Mouse (Mus musculus): ENCODE measurements around the gene Plekha7. TPM values are rescaled to one million over a fixed set of nuclear protein-coding genes. Genes with fewer than 3 reads are reported as not detected.

Plekha7 gene
- total and polyA plus RNA-seq, 2 experiments from 2014 or later, result 9.0 to 20.9 TPM

- Histone ChIP-seq H3K4me3 (ENCODE audit: low read depth, low read length) (no peak overlapping the region), H3K36me3 (ENCODE audit: insufficient read depth, low read length) (peaks cover 10% of the 10 kb centered on the region), H3K4me1 (ENCODE audit: insufficient read depth, low read length) (no peaks in the 10 kb centered on the region), H3K9me3 (ENCODE audit: low read length) (no peaks in the 10 kb centered on the region), H3K4me2 (ENCODE audit: low read depth, low read length, poor library complexity, severe bottlenecking) (no peak overlapping the region), H3K27ac (ENCODE audit: low read depth, low read length) (no peak overlapping the region), H3K9ac (replicated peaks; ENCODE audit: low read length, poor library complexity, severe bottlenecking) (no peak overlapping the region), H3K27me3 (ENCODE audit: insufficient read depth, low read length) (no peaks in the 10 kb centered on the region)
- 93% methylated on average over 12 of the region's 12 CpGs for WGBS
- no peak for ATAC-seq (ENCODE audit: low FRiP score)
- TF ChIP-seq CTCF (IDR thresholded peaks at IDR 0.05), result no peak
- DNase-seq (ENCODE audit: low spot score), result no peak
These were observed 143.9 kb downstream of the Plekha7 start for GRCm38 (mm10) chr7:116164232-116164631.

- no peaks in the 10 kb centered on the region for H3K27me3 ChIP-seq (ENCODE audit: insufficient read depth, low read length)
- H3K4me2 ChIP-seq (ENCODE audit: low read depth, low read length, poor library complexity, severe bottlenecking), result no peak overlapping the region
- peak; percentile 67 for DNase-seq (ENCODE audit: low spot score)
- H3K9ac ChIP-seq (replicated peaks; ENCODE audit: low read length, poor library complexity, severe bottlenecking), result no peak overlapping the region
- H3K36me3 ChIP-seq (ENCODE audit: insufficient read depth, low read length), result peaks cover 14% of the 10 kb centered on the region
- peak; percentile 98 for TF ChIP-seq CTCF (IDR thresholded peaks at IDR 0.05)
- H3K27ac ChIP-seq (ENCODE audit: low read depth, low read length), result no peak overlapping the region
- H3K4me3 ChIP-seq (ENCODE audit: low read depth, low read length), result no peak overlapping the region
- no peaks in the 10 kb centered on the region for H3K4me1 ChIP-seq (ENCODE audit: insufficient read depth, low read length)
- 24% methylated on average over 5 of the region's 5 CpGs for WGBS
- ATAC-seq (ENCODE audit: low FRiP score), result peak; percentile 66
- no peaks in the 10 kb centered on the region for H3K9me3 ChIP-seq (ENCODE audit: low read length)
These were observed 146.6 kb downstream of the Plekha7 start for GRCm38 (mm10) chr7:116161544-116161943.

- Histone ChIP-seq H3K9ac (replicated peaks; ENCODE audit: low read length, poor library complexity, severe bottlenecking) (no peak overlapping the region), H3K4me2 (ENCODE audit: low read depth, low read length, poor library complexity, severe bottlenecking) (no peak overlapping the region), H3K9me3 (ENCODE audit: low read length) (no peaks in the 10 kb centered on the region), H3K4me3 (ENCODE audit: low read depth, low read length) (no peak overlapping the region), H3K27ac (ENCODE audit: low read depth, low read length) (no peak overlapping the region), H3K27me3 (ENCODE audit: insufficient read depth, low read length) (no peaks in the 10 kb centered on the region), H3K36me3 (ENCODE audit: insufficient read depth, low read length) (peaks cover 18% of the 10 kb centered on the region; the same call in 1 of the 2 replicates), H3K4me1 (ENCODE audit: insufficient read depth, low read length) (no peaks in the 10 kb centered on the region)
- ATAC-seq (ENCODE audit: low FRiP score) (no peak), DNase-seq (ENCODE audit: low spot score) (no peak)
- WGBS, result 85% methylated on average over 14 of the region's 14 CpGs
- TF ChIP-seq CTCF (IDR thresholded peaks at IDR 0.05), result no peak
These were observed 151.4 kb downstream of the Plekha7 start for GRCm38 (mm10) chr7:116156894-116157143.

- no peak for ATAC-seq (ENCODE audit: low FRiP score)
- no peak overlapping the region for H3K4me2 ChIP-seq (ENCODE audit: low read depth, low read length, poor library complexity, severe bottlenecking)
- H3K27me3 ChIP-seq (ENCODE audit: insufficient read depth, low read length), result no peaks in the 10 kb centered on the region
- H3K4me1 ChIP-seq (ENCODE audit: insufficient read depth, low read length), result no peaks in the 10 kb centered on the region
- DNase-seq (ENCODE audit: low spot score), result no peak
- no peak overlapping the region for H3K27ac ChIP-seq (ENCODE audit: low read depth, low read length)
- TF ChIP-seq CTCF (IDR thresholded peaks at IDR 0.05), result peak; percentile 38; the same call in 1 of the 2 replicates
- no peak overlapping the region for H3K9ac ChIP-seq (replicated peaks; ENCODE audit: low read length, poor library complexity, severe bottlenecking)
- H3K9me3 ChIP-seq (ENCODE audit: low read length), result no peaks in the 10 kb centered on the region
- 70% methylated on average over 17 of the region's 17 CpGs for WGBS
- peaks cover 18% of the 10 kb centered on the region; the same call in 1 of the 2 replicates for H3K36me3 ChIP-seq (ENCODE audit: insufficient read depth, low read length)
- no peak overlapping the region for H3K4me3 ChIP-seq (ENCODE audit: low read depth, low read length)
These were observed 151.9 kb downstream of the Plekha7 start for GRCm38 (mm10) chr7:116156072-116156893.

GRCm38 (mm10) chr7:116153781-116154368 lies 154.3 kb downstream of the Plekha7 start:
- TF ChIP-seq CTCF (IDR thresholded peaks at IDR 0.05), result no peak
- DNase-seq (ENCODE audit: low spot score) (no peak), ATAC-seq (ENCODE audit: low FRiP score) (no peak)
- H3K27ac ChIP-seq (ENCODE audit: low read depth, low read length), result no peak overlapping the region
- H3K36me3 ChIP-seq (ENCODE audit: insufficient read depth, low read length), result peaks cover 18% of the 10 kb centered on the region; the same call in 1 of the 2 replicates
- no peak overlapping the region for H3K4me2 ChIP-seq (ENCODE audit: low read depth, low read length, poor library complexity, severe bottlenecking)
- no peak overlapping the region for H3K4me3 ChIP-seq (ENCODE audit: low read depth, low read length)
- no peaks in the 10 kb centered on the region for H3K4me1 ChIP-seq (ENCODE audit: insufficient read depth, low read length)
- H3K9me3 ChIP-seq (ENCODE audit: low read length), result no peaks in the 10 kb centered on the region
- no peak overlapping the region for H3K9ac ChIP-seq (replicated peaks; ENCODE audit: low read length, poor library complexity, severe bottlenecking)
- H3K27me3 ChIP-seq (ENCODE audit: insufficient read depth, low read length), result no peaks in the 10 kb centered on the region
- 69% methylated on average over 2 of the region's 2 CpGs for WGBS

- Histone ChIP-seq H3K27me3 (ENCODE audit: insufficient read depth, low read length) (no peaks in the 10 kb centered on the region), H3K27ac (ENCODE audit: low read depth, low read length) (no peak overlapping the region), H3K9ac (replicated peaks; ENCODE audit: low read length, poor library complexity, severe bottlenecking) (no peak overlapping the region), H3K9me3 (ENCODE audit: low read length) (no peaks in the 10 kb centered on the region), H3K4me2 (ENCODE audit: low read depth, low read length, poor library complexity, severe bottlenecking) (no peak overlapping the region), H3K4me3 (ENCODE audit: low read depth, low read length) (no peak overlapping the region), H3K4me1 (ENCODE audit: insufficient read depth, low read length) (no peaks in the 10 kb centered on the region), H3K36me3 (ENCODE audit: insufficient read depth, low read length) (peaks cover 16% of the 10 kb centered on the region; the same call in 1 of the 2 replicates)
- TF ChIP-seq CTCF (IDR thresholded peaks at IDR 0.05), result no peak
- WGBS, result 71% methylated on average over 4 of the region's 4 CpGs
- DNase-seq (ENCODE audit: low spot score), result no peak
- no peak for ATAC-seq (ENCODE audit: low FRiP score)
These were observed 158.6 kb downstream of the Plekha7 start for GRCm38 (mm10) chr7:116149568-116149967.

All from midbrain, postnatal 0 days (tissue).